Mouse (Mus musculus) kidney, adult 2 months (tissue): ENCODE measurements around the gene Mybl2. TPM values are rescaled to one million over a fixed set of nuclear protein-coding genes. Genes with fewer than 3 reads are reported as not detected.
"Not testable (repeated sequence)": the region's sequence is repeated elsewhere in the genome, so short reads cannot be mapped to it uniquely, and the experiment has no call there.

Experiments
- DNase-seq: peaks from one replicate; pipeline ENCODE4 v3.0.0; 2021
- H3K27ac ChIP-seq: fragments of 200-500 bp; 2 replicates; pipeline ENCODE4 v1.5.1; 2012; ENCODE audit warnings: low read depth, low read length, control low read depth, inconsistent platforms; ENCODE audit not compliant: insufficient read depth
- H3K27me3 ChIP-seq: fragments of 200-500 bp; replicated peaks from 2 replicates; pipeline ENCODE4 v1.6.1; 2012; ENCODE audit warnings: mild to moderate bottlenecking, moderate library complexity, low read length, inconsistent platforms; ENCODE audit not compliant: control insufficient read depth, insufficient read depth
- H3K36me3 ChIP-seq: fragments of 200-500 bp; 2 replicates; pipeline ENCODE4 v1.6.1; 2012; ENCODE audit warnings: mild to moderate bottlenecking, moderate library complexity, low read length, inconsistent platforms; ENCODE audit not compliant: control insufficient read depth, insufficient read depth
- H3K4me1 ChIP-seq: fragments of 200-500 bp; 2 replicates; pipeline ENCODE4 v1.6.1; 2011; ENCODE audit warnings: low read length; ENCODE audit not compliant: control insufficient read depth, insufficient read depth
- H3K4me3 ChIP-seq: fragments of 200-500 bp; 2 replicates; pipeline ENCODE4 v1.5.1; 2011; ENCODE audit warnings: mild to moderate bottlenecking, low read depth, low read length, control low read depth; ENCODE audit not compliant: insufficient read depth
- CTCF ChIP-seq: fragments of 200-500 bp; conservative IDR thresholded peaks from 2 replicates; pipeline ENCODE4 v1.5.1; 2011; ENCODE audit warnings: low read depth, mild to moderate bottlenecking, control low read depth, low read length, moderate library complexity, mixed read lengths; ENCODE audit not compliant: insufficient read depth, insufficient read length
- POLR2A ChIP-seq: fragments of 200-500 bp; IDR thresholded peaks from one replicate; pipeline ENCODE4 v1.6.1; 2011; ENCODE audit warnings: low read depth, low read length, control low read depth
- WGBS: fragments of 180-500 bp; shearing (Covaris S2); methylation state at CpG from one replicate; pipeline ENCODE4 v1.1.7; 2018; 5-methylcytosine and 5-hydroxymethylcytosine counted together
- polyA plus RNA-seq: library from polyadenylated mRNA; depleted of rRNA; stranded (reverse); fragments of >200 nt; gene quantifications from 2 replicates; pipeline ENCODE4 v1.2.3, GENCODE M21; 2012

The Mybl2 gene
- polyA plus RNA-seq, 1 experiment: 1.4 TPM

- 80% methylated on average over 9 of the region's 9 CpGs for WGBS
- Histone ChIP-seq H3K4me1 (peaks cover 3% of the 10 kb centered on the region; the same call in 1 of the 2 replicates), H3K27me3 (0 out of 2 replicates have a peak, but pooled peaks cover 1% of the 10 kb centered on the region), H3K4me3 (no peak overlapping the region), H3K36me3 (no peaks in the 10 kb centered on the region), H3K27ac (no peak overlapping the region)
- no peak for DNase-seq
- TF ChIP-seq POLR2A (no peak), CTCF (no peak)
Observed at GRCm38 (mm10) chr2:163056584-163056983, 2.1 kb downstream of the Mybl2 start.

DNA sequence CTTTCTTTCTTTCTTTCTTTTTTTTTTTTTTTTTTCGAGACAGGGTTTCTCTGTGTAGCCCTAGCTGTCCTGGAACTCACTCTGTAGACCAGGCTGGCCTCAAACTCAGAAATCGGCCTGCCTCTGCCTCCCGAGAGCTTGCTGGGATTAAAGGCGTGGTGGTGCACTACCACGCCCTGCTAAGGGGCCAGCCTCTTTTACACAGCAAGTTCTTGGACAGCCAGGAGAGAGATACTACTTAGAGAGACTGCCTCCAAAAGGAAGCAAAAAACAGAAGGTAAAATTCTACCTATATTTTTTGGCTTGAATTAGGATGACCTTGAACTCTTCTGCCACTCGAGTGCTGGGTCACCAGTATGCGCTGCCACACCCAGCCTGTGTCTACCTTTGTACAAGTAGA, 4.5 kb downstream of the Mybl2 start:
- H3K36me3 ChIP-seq, H3K27me3 ChIP-seq, H3K4me3 ChIP-seq, H3K4me1 ChIP-seq, DNase-seq, H3K27ac ChIP-seq: not testable (repeated sequence)
- 87% methylated on average over 7 of the region's 7 CpGs for WGBS

DNA sequence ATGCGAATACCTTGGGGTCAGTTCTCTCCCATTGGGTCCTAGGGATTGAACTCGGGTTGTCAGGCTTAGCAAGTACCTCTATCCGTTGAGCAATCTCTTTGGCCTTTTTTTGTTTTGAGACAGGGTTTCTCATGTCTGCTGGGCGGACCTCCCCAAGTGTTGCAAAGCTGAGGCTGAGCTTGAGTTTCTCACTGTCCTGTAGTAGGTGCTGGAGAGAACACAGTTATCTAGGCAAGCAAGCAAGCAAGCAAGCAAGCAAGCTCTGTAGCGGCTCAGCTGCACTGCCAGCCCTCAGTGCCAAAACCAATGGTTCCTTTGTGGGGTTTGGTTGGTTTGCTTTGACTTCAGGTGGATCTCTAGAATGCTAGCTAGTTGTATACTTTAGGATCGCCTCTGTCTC, 6.1 kb downstream of the Mybl2 start:
- H3K4me3 ChIP-seq: no peak overlapping the region
- WGBS: 87% methylated on average over 6 of the region's 6 CpGs
- no peaks in the 10 kb centered on the region for H3K4me1 ChIP-seq
- DNase-seq: no peak
- H3K36me3 ChIP-seq: no peaks in the 10 kb centered on the region
- H3K27me3 ChIP-seq: no peaks in the 10 kb centered on the region
- no peak overlapping the region for H3K27ac ChIP-seq
- TF ChIP-seq CTCF (no peak), POLR2A (no peak)

DNA sequence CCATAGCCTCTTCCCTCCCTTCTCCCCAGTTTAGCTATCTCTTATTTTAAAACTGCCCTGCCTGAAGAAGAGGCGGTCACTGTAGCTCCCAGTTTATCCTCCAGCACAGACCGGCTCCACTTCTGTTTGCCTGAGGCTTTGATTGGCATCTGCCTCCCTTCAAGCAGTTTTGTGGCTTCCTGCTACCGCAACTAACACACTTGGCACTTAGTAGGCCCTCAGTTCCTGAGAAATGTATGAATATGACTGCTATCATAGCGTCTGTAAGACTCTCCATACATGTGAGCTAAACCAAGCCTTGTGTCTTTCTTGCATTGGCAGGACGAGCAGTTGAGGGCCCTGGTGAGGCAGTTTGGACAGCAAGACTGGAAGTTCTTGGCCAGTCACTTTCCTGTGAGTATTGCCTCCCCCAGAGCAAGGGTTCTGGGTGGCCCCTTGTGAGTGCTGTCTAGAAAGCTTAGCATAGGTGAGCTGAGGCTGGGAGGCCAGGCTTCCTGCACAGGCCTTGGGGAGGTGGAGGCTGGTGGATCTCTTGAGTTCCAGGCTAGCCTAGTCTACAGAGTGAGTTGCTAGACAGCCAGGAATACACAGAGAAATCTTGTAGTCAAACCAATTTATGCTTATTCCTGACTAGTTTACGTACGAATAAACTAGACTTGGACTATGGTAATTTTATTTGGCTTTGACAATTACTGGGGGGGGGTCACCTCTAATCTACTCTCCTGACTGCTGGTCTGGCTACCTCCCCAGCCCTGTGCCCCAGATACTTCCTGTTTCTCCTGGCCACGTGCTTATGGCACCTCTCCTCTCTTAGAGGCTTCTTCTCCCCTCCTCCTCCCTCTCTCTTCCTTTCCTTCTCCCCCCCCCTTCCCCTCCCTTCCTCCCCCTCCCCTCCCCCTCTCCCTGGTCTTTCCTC, 7.0 kb downstream of the Mybl2 start:
- no peak overlapping the region for H3K27ac ChIP-seq
- DNase-seq: no peak
- no peak for TF ChIP-seq POLR2A
- TF ChIP-seq CTCF: no peak
- no peaks in the 10 kb centered on the region for H3K4me1 ChIP-seq
- H3K27me3 ChIP-seq: no peaks in the 10 kb centered on the region
- no peaks in the 10 kb centered on the region for H3K36me3 ChIP-seq
- no peak overlapping the region for H3K4me3 ChIP-seq
- WGBS: 85% methylated on average over 8 of the region's 8 CpGs

GRCm38 (mm10) chr2:163062119-163062508, 7.6 kb downstream of the Mybl2 start:
- no peak for DNase-seq
- TF ChIP-seq POLR2A (no peak), CTCF (no peak)
- Histone ChIP-seq H3K4me3 (no peak overlapping the region), H3K27me3 (no peaks in the 10 kb centered on the region), H3K27ac (no peak overlapping the region), H3K4me1 (no peaks in the 10 kb centered on the region), H3K36me3 (no peaks in the 10 kb centered on the region)
- 72% methylated on average over 6 of the region's 6 CpGs for WGBS

DNA sequence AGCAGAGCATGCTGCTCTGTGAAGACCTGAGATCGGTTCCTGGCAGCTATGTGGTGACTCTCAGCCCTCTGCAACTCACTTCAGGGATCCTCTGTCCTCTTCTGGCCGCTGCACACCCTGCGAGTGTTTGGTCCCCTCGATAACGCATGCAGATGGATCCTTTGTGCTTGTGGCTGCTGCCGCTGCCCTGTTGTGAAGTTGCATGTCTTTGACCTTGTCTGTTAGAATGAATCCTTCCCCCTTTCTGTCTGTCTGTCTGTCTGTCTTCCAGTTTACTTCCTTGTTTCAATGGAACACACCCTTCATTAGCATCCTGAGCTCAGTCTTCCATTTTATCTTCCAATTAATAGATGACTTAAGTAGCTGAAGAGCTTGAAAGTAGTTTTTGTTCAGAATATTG, 11.8 kb downstream of the Mybl2 start:
- H3K27me3 ChIP-seq: no peaks in the 10 kb centered on the region
- H3K4me3 ChIP-seq: no peak overlapping the region
- 88% methylated on average over 6 of the region's 6 CpGs for WGBS
- H3K36me3 ChIP-seq: no peaks in the 10 kb centered on the region
- no peaks in the 10 kb centered on the region for H3K4me1 ChIP-seq
- DNase-seq: no peak
- no peak for TF ChIP-seq CTCF
- TF ChIP-seq POLR2A: no peak
- H3K27ac ChIP-seq: no peak overlapping the region

DNA sequence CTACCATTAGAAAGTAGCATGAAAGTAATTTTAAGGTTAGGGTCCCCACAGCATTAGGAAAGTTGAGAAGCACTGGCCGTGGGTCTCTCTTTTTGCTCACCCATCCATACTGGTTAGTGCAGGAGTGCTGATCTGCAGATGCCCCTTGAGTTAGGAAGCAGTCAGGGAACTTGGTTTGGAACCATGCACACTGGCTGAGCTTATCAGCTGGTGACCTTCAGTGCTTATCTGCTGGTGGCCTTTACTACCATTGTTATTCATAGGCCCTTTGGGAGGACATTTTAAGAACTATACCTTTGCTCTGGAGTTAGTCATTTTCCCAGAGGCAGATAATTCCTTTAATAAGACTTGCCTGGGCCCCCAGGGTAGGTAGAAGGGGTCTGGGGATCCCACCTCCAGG, 12.7 kb downstream of the Mybl2 start:
- no peaks in the 10 kb centered on the region for H3K36me3 ChIP-seq
- H3K27ac ChIP-seq: no peak overlapping the region
- H3K4me3 ChIP-seq: no peak overlapping the region
- no peak for DNase-seq
- H3K4me1 ChIP-seq: no peaks in the 10 kb centered on the region
- TF ChIP-seq CTCF (no peak), POLR2A (no peak)
- WGBS: 89% methylated on average over 1 of the region's 1 CpGs
- no peaks in the 10 kb centered on the region for H3K27me3 ChIP-seq

DNA sequence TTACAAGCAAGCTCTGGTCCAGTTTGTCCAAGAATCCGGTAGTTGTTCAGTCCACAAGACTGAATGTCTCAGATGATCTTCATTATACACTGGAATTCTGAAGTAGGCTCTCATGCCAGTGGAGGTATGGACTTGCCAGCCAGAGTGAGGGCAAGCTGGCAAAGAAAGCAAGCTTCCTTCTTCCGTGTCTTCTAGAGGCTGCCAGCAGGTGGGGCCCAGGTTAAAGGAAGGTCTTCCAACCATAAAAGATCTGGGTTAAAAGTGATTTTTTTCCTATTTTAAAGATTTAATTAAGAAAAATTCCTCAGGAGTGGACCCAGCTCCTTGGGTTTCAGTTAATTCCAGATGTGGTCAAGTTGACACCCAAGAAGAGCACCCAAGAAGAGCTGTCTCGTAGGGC, 15.7 kb downstream of the Mybl2 start:
- Histone ChIP-seq H3K4me3 (no peak overlapping the region), H3K27ac (no peak overlapping the region), H3K4me1 (no peaks in the 10 kb centered on the region), H3K36me3 (no peaks in the 10 kb centered on the region), H3K27me3 (no peaks in the 10 kb centered on the region)
- no peak for DNase-seq
- WGBS: 79% methylated on average over 3 of the region's 3 CpGs
- no peak for TF ChIP-seq CTCF
- TF ChIP-seq POLR2A: no peak
